Mouse (Mus musculus): Measurements from ENCODE around the gene Myoz2.

- TF ChIP-seq ETS1 (conservative IDR thresholded peaks at IDR 0.05; ENCODE audit: low read depth, low read length) = no peak
- TF ChIP-seq CTCF (conservative IDR thresholded peaks at IDR 0.05 in 1 of 2, IDR thresholded peaks at IDR 0.05 in 1 of 2; ENCODE audit: low read depth in 2 of 2, low read length in 2 of 2) = no peak
- TF ChIP-seq MEF2A (IDR thresholded peaks at IDR 0.05; ENCODE audit: borderline replicate concordance, low read depth, low read length) = no peak
- no peak for TF ChIP-seq POLR2A (IDR thresholded peaks at IDR 0.05; ENCODE audit: low read depth, low read length)
- TF ChIP-seq ZMIZ1 (IDR thresholded peaks at IDR 0.05; ENCODE audit: low read depth, low read length) = no peak
- TF ChIP-seq MAX (IDR thresholded peaks at IDR 0.05; ENCODE audit: low read length) = no peak
- TF ChIP-seq GABPA (IDR thresholded peaks at IDR 0.05; ENCODE audit: insufficient replicate concordance, low read depth, low read length) = no peak
- no peak for TF ChIP-seq POLR2AphosphoS2 (IDR thresholded peaks at IDR 0.05; ENCODE audit: low read depth, low read length)
- TF ChIP-seq EP300 (IDR thresholded peaks at IDR 0.05; ENCODE audit: low read length) = no peak
- no peak for TF ChIP-seq ZC3H11A (IDR thresholded peaks at IDR 0.05; ENCODE audit: low read depth, low read length)
Observed at GRCm38 (mm10) chr3:122996968-122997367, 37.8 kb downstream of the Myoz2 start.

Measured in CH12.LX (cell line).